Mouse (Mus musculus): Measurements from ENCODE around the gene Slc9a4.
"Not testable (repeated sequence)": the region's sequence is repeated elsewhere in the genome, so short reads cannot be mapped to it uniquely, and the experiment has no call there.

Slc9a4 gene

DNA sequence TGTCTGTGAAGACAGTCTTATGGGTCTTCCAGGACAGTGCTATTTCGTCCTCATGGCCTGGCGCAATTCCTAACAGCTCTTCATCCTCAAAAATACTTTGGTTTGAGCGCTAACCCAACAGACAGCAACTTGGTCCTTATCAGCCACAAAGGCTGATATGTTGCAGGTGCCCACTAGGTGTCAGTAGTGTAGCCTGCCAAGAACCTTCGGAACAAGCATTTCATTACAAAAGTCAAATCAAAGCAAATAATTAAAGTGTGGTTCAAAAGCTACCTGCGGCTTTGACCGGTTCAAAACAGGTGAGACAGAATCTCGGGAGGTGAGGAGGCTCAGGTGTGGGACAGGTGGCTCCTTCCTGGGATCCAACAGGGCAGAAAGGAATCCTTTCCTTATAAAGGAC is at the start of gene Slc9a4:
TSS of gene Slc9a4 (plus strand) at position 298 of the 400 bp plus-strand sequence.
- in situ Hi-C loops (cut with MboI, MseI) = loop anchor here (5.0 to 10.0 kb wide), 2 partner anchors 73 to 185 kb away; no protein-coding TSS in a partner anchor

- in situ Hi-C loops (cut with MboI, MseI) = no loop called here
These were observed 42.3 kb upstream of the Slc9a4 start for GRCm38 (mm10) chr1:40537577-40537976.

GRCm38 (mm10) chr1:40544650-40545049 is 35.2 kb upstream of the Slc9a4 start:
- in situ Hi-C loops (cut with MboI, MseI) = loop anchor here (5.0 to 10.0 kb wide), 3 partner anchors 72 to 430 kb away; no protein-coding TSS in a partner anchor

DNA sequence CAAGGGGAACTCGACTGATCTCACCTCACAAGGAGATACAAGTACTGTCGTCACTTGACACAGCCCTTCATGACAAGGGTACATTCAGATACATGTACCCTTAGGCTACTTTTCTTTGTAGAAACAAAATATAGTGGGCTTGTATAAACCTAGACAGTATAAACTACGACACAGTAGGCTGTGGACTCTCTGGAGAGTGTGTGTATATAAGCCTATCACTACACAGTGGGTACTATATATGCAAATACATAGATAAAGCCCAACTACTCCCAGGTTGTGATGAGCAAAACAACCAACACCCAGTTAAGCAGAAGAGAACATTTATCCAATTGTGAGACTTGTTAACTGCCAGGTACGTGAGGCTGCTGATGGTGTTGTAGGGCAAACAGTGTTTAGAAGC is 33.2 kb upstream of the Slc9a4 start:
- in situ Hi-C loops (cut with MboI, MseI) = loop anchor here (10.0 kb wide), 1 partner anchor 432 kb away; no protein-coding TSS in a partner anchor

DNA sequence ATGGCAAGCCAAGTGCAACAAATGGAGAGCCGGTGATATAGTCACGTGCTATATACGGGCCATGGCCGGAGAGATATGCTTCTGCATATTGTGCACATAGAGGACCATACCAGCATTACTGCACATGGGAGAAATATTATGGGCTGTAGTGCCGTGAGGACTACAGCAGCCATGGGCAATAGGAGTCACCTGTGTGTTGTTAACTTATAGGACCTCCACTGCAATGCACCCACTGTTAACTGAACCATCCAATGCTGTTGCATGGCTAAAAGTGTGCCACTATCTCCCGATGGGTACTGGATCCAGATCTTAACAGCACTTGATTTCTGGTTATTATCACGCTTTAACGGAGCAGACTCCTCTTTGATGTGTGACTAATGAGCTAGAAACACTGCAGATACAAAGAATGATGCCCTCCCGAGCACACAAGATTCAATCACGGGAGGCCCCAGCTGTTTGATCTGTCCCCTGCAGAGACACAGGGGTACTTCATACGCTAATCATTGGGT is 32.8 kb upstream of the Slc9a4 start:
- in situ Hi-C loops (cut with MboI, MseI) = loop anchor here (10.0 kb wide), 1 partner anchor 432 kb away; no protein-coding TSS in a partner anchor

- in situ Hi-C loops (cut with MboI, MseI) = loop anchor here (10.0 kb wide), 1 partner anchor 433 kb away; no protein-coding TSS in a partner anchor
These were observed 32.1 kb upstream of the Slc9a4 start for GRCm38 (mm10) chr1:40547762-40548161.

DNA sequence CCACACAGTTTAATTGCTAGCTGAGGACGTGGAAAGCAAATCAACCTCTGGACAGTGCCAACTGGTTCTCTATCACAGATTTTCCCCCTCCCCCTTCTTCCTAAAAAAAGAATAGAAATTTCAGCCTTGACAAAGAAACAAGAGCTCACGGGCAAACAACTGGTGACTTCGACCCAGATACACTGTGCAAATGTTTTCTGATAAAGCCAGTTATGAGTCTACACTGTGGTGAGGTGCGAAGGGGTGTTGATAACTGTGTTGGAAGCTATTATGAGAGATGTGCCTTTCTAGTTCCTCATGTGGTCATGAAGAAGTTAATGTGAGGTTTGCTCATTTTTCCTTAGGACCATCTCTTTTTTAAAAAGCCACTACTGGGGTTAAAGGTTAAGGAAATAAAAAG is 10.5 kb upstream of the Slc9a4 start:
- in situ Hi-C loops (cut with MboI, MseI) = no loop called here

DNA sequence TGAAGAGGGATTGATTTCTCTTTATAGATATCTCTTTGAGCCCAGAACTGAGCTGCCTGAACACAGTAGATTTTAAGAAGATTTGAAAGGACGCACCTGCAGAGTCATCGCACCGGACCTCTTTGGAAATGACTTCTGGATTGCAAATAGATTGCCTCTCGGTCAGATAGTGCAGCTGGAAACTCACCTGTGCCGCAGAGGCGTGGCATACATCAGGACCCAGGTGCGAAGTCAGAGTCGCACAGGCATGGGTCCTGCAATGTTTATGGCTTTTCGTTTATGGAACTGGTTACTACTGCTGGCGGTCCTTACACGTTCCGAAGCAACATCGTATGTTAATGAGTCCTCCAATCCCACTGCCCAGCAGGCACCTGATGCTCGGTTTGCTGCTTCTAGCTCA is 388 bp downstream of the Slc9a4 start:
- in situ Hi-C loops (cut with MboI, MseI) = loop anchor here (5.0 kb wide), 1 partner anchor 72 kb away; no protein-coding TSS in a partner anchor

DNA sequence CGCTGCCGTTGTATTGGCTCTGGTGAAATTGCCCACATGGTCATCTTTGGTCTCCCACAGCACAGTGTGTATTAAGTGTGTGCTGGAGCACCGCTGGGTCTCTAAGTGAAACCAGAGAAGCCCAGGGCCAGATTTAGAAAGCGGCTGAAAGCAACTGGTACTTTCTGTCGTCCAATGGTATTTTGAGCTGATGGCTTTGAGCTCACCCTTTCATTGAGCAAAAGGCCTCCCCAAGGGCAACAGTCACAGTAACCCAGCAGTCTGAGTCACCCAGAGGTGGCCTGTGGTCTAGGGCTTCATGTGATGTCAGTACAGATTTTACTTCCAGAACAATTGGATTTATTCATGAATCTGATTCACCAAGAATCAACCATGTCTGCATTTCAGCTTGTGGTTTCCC is 6.9 kb downstream of the Slc9a4 start:
- in situ Hi-C loops (cut with MboI, MseI) = no loop called here

- in situ Hi-C loops (cut with MboI, MseI) = no loop called here
These were observed 11.1 kb downstream of the Slc9a4 start for GRCm38 (mm10) chr1:40590931-40591330.

DNA sequence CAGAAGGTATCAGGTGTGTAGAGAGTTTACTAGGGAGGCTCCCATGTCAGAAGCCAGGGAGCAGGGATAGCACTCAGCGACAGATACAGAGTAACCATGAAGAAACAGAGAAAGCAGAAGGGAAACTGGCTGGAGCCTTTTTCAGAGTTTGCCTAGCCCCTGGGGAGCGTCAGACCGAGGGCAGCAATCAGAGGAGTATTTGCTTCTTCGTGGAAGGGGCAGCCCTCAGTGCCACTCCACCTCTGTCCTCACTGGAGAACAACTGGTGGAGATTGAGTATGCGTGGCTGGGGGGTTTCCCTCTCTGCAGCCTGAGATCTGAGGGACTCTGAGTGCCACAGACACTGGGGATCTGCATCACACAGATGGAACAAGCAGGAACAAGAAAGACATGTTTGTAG is 17.9 kb downstream of the Slc9a4 start:
- in situ Hi-C loops (cut with MboI, MseI) = no loop called here

GRCm38 (mm10) chr1:40599661-40600060 is 19.8 kb downstream of the Slc9a4 start:
- in situ Hi-C loops (cut with MboI, MseI) = not testable (repeated sequence)

GRCm38 (mm10) chr1:40600394-40601327 is 20.8 kb downstream of the Slc9a4 start:
- in situ Hi-C loops (cut with MboI, MseI) = no loop called here

GRCm38 (mm10) chr1:40601461-40601860 is 21.6 kb downstream of the Slc9a4 start:
- in situ Hi-C loops (cut with MboI, MseI) = no loop called here

GRCm38 (mm10) chr1:40613219-40613618 is 33.3 kb downstream of the Slc9a4 start:
- in situ Hi-C loops (cut with MboI, MseI) = no loop called here

GRCm38 (mm10) chr1:40619093-40619492 is 39.2 kb downstream of the Slc9a4 start:
- in situ Hi-C loops (cut with MboI, MseI) = no loop called here

GRCm38 (mm10) chr1:40619871-40620270 is 40.0 kb downstream of the Slc9a4 start:
- in situ Hi-C loops (cut with MboI, MseI) = no loop called here

DNA sequence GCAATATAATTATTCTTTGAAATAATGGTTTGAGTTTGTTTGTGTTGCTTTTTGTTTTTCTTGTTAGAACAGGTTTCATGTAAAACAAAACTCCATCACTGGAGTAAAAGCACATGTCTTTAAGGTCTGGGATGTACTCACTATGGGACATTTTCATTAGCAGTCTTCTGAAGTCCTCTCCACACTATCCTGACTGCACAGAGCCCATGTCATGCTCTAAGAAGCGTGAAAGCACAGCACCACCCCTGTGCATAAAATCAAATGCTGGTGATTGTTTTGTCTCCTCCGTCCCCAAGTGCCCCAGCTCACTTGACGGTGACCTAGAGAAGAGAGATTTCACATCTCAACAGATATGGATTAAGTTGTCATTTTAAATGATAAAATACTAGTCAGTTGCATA is 45.1 kb downstream of the Slc9a4 start:
- in situ Hi-C loops (cut with MboI, MseI) = no loop called here

GRCm38 (mm10) chr1:40626954-40627353 is 47.1 kb downstream of the Slc9a4 start:
- in situ Hi-C loops (cut with MboI, MseI) = no loop called here

DNA sequence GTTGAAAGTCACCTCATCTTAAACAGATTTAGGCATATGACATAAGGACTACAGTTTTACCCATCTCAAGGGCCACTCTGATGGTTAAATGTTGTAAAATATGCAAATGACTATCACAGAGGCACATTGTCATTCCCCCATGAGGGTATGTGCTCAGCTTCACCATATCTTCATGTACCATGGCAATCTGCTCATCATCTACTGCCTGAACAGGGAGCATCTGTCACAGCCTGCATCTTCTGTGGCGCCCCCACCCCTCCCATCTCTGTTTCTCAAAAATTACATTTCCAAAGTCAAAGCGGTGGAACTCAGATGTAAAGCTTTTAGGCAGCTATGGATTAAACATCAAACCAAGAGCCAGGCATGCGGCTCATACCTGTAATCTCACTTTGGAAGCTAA is 48.6 kb downstream of the Slc9a4 start:
- in situ Hi-C loops (cut with MboI, MseI) = no loop called here

DNA sequence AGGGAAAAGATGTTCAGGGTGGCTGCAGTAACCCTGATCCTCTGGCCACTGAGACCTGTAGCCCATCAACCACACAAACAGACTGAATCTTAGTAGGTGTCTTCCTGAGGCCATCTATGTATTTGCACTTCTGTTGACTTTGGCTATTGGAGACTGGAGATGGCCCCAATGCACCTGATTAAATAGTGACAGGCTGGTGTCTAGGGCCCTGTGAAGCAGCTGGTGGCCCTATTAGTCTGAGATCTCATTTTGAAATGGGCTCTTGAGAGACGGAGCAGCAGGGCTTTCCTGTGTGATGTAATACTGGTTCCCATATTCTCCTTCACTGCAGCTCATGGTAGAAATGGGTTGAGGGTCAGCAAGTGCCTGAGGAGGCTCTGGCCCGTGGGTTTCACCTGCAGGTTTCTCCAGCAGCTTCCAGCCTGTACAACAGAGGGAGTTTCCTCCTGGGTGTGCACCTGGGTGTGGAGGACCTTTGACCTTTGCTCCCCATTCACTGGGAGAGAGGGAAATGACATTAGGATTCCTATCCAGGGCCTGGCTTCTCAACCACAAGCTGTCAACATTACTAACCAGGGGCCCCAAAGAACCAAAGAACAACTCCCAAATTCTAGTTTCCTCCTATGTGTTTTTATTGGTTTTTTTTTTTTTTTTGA is 52.7 kb downstream of the Slc9a4 start:
- in situ Hi-C loops (cut with MboI, MseI) = no loop called here

DNA sequence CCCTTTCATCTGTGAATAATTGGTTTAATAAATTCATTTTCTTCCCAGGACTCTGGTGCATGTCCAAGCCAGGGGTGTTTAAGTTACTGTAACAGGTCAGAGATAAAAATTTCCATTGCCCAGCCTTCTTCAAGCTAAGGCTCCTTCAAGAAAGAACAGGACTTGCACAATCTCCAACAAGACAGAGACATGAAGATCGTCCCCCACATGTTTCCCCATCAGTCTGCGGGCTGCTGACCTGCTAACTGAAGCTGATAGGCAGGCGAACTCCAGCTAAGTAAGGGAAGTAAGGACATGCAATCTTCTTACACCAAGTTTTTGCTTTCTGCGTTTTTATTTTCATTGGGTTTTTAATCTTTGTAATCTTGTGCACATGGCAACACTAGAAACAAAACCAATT is 54.7 kb downstream of the Slc9a4 start:
- in situ Hi-C loops (cut with MboI, MseI) = no loop called here
